ENCODE assay signal across 8 mouse cellular contexts in genomic region chr11:76645955-76646354, GRCm38 (mm10). TPM values are rescaled to one million over a fixed set of nuclear protein-coding genes. Genes with fewer than 3 reads are reported as not detected.
DNase-seq lines count a peak whose midpoint lies in the region; ATAC-seq and TF ChIP-seq lines count a peak whose summit lies in the region.

No protein-coding gene starts in this region.

- TF ChIP-seq CTCF in cerebellum, adult 2 months (IDR thresholded peaks at IDR 0.05; ENCODE audit: borderline replicate concordance, insufficient read depth, low read depth, low read length) = peak; percentile 96
- TF ChIP-seq CTCF in thymus, adult 2 months (IDR thresholded peaks at IDR 0.05; ENCODE audit: borderline replicate concordance, control insufficient read depth, extremely low read depth, insufficient read depth, low read length, poor library complexity) = peak; percentile 94

- peak; percentile 75 to 80; a peak in 3 of 4 replicates for ATAC-seq in hematopoietic stem cell, adult 5-6 weeks (replicated peaks in 1 of 2; ENCODE audit: insufficient read depth in 1 of 2, low FRiP score in 2 of 2, low TSS enrichment in 1 of 2, low read depth in 1 of 2, poor library complexity in 2 of 2, severe bottlenecking in 2 of 2)
- peak; percentile 76; the same call in 1 of the 2 replicates for ATAC-seq in lung, embryonic 15.5 days (ENCODE audit: borderline replicate concordance, extremely low read depth, low FRiP score, low TSS enrichment)

- peaks cover 5% of the 10 kb centered on the region for H3K4me1 ChIP-seq in cerebellum, adult 2 months (ENCODE audit: control insufficient read depth, insufficient read depth, low read length)
- peaks cover 16% of the 10 kb centered on the region for H3K4me1 ChIP-seq in lung, embryonic 15.5 days
- no peaks in the 10 kb centered on the region; the same call in 1 of the 2 replicates for H3K4me1 ChIP-seq in thymus, adult 2 months (replicated peaks; ENCODE audit: control insufficient read depth, insufficient read depth, low read length)

- no peaks in the 10 kb centered on the region for H3K36me3 ChIP-seq in lung, embryonic 15.5 days
- H3K36me3 ChIP-seq in thymus, adult 2 months (ENCODE audit: control insufficient read depth, insufficient read depth, low read length) = no peaks in the 10 kb centered on the region

- under 1% methylated on average over 19 of the region's 19 CpGs for WGBS in cerebellum, adult 2 months
- 0% methylated on average over 19 of the region's 19 CpGs for WGBS in lung, embryonic 15.5 days
- WGBS in thymus, adult 2 months = under 1% methylated on average over 19 of the region's 19 CpGs

- H3K27ac ChIP-seq in cerebellum, adult 2 months (ENCODE audit: insufficient read depth, low read length) = no peak overlapping the region
- H3K27ac ChIP-seq in lung, embryonic 15.5 days = no peak overlapping the region
- no peak overlapping the region for H3K27ac ChIP-seq in thymus, adult 2 months (ENCODE audit: control insufficient read depth, insufficient read depth, low read length)

- DNase-seq in ES-CJ7 (ENCODE audit: low read depth, low spot score) = peak; percentile 93
- DNase-seq in cerebellum, adult 2 months = peak; percentile 93 to 96
- DNase-seq in forelimb bud, embryonic 11.5 days (ENCODE audit: low read depth, low spot score) = peak; percentile 89
- peak; percentile 96 for DNase-seq in layer of hippocampus, adult 9-10 months (ENCODE audit: low spot score)
- DNase-seq in ovary, adult 18-20 months (ENCODE audit: low spot score) = peak; percentile 66
- peak; percentile 87 for DNase-seq in thymus, adult 2 months

- no peaks in the 10 kb centered on the region; the same call in 1 of the 2 replicates for H3K27me3 ChIP-seq in cerebellum, adult 2 months (ENCODE audit: control insufficient read depth, insufficient read depth, low read length)
- H3K27me3 ChIP-seq in lung, embryonic 15.5 days = peaks cover 10% of the 10 kb centered on the region
- H3K27me3 ChIP-seq in thymus, adult 2 months (ENCODE audit: control insufficient read depth, insufficient read depth, low read length) = no peaks in the 10 kb centered on the region; the same call in 1 of the 2 replicates

- no peak overlapping the region for H3K9ac ChIP-seq in lung, embryonic 15.5 days

- no peaks in the 10 kb centered on the region for H3K9me3 ChIP-seq in lung, embryonic 15.5 days

- H3K4me3 ChIP-seq in cerebellum, adult 2 months (replicated peaks; ENCODE audit: insufficient read depth, low read depth, low read length) = peak overlapping the region; percentile 28
- peak overlapping the region; percentile 18 for H3K4me3 ChIP-seq in lung, embryonic 15.5 days
- peak overlapping the region; percentile 12; the same call in 1 of the 2 replicates for H3K4me3 ChIP-seq in thymus, adult 2 months (ENCODE audit: control insufficient read depth, insufficient read depth, low read length)

- H3K4me2 ChIP-seq in lung, embryonic 15.5 days = peak overlapping the region; percentile 49

- TF ChIP-seq POLR2A in cerebellum, adult 2 months (IDR thresholded peaks at IDR 0.05; ENCODE audit: borderline replicate concordance, insufficient read depth, low read length) = peak; percentile 32; the same call in 1 of the 2 replicates
- no peak for TF ChIP-seq POLR2A in thymus, adult 2 months (IDR thresholded peaks at IDR 0.05; ENCODE audit: control insufficient read depth, extremely low read depth, insufficient read depth, low read length, poor library complexity)

RNA-seq across cellular contexts. Expression of gene Abr, which starts 23.8 kb away (rescaled TPM):
- 168 and 170 TPM in 2 replicates for polyA plus RNA-seq in cerebellum, adult 2 months (2012; rRNA removed)
- total RNA-seq in hematopoietic stem cell, adult 5-6 weeks (2017) = 52.9 and 68.3 TPM in 2 replicates
- 25.9 and 28.3 TPM in 2 replicates for polyA plus RNA-seq in lung, embryonic 15.5 days (2015; fragmentation: Nextera tagmentation; extraction: Ambion mirVana)
- 75.0 and 79.8 TPM in 2 replicates for polyA plus RNA-seq in thymus, adult 2 months (2012; rRNA removed)

RNA-seq across cellular contexts. Expression of gene Bhlha9, which starts 26.3 kb away (rescaled TPM):
- polyA plus RNA-seq in cerebellum, adult 2 months (2012; rRNA removed) = 3.0 and 4.3 TPM in 2 replicates
- total RNA-seq in hematopoietic stem cell, adult 5-6 weeks (2017) = not detected in 2 replicates
- polyA plus RNA-seq in lung, embryonic 15.5 days (2015; fragmentation: Nextera tagmentation; extraction: Ambion mirVana) = not detected in 2 replicates
- polyA plus RNA-seq in thymus, adult 2 months (2012; rRNA removed) = 0.17 TPM in 1 of 2 replicates, not detected in the other

RNA-seq across cellular contexts. Expression of gene Trarg1, which starts 33.7 kb away (rescaled TPM):
- polyA plus RNA-seq in cerebellum, adult 2 months (2012; rRNA removed) = 0.21 and 0.38 TPM in 2 replicates
- total RNA-seq in hematopoietic stem cell, adult 5-6 weeks (2017) = not detected in 2 replicates
- polyA plus RNA-seq in lung, embryonic 15.5 days (2015; fragmentation: Nextera tagmentation; extraction: Ambion mirVana) = 0.47 and 0.67 TPM in 2 replicates
- polyA plus RNA-seq in thymus, adult 2 months (2012; rRNA removed) = 2.8 and 3.4 TPM in 2 replicates
